Mouse (Mus musculus): ENCODE data around the gene Gm20825. TPM values are rescaled to one million over a fixed set of nuclear protein-coding genes. Genes with fewer than 3 reads are reported as not detected.
"Not testable (repeated sequence)": the region's sequence is repeated elsewhere in the genome, so short reads cannot be mapped to it uniquely, and the experiment has no call there.

The Gm20825 gene
- total RNA-seq (2021) = not detected

DNA sequence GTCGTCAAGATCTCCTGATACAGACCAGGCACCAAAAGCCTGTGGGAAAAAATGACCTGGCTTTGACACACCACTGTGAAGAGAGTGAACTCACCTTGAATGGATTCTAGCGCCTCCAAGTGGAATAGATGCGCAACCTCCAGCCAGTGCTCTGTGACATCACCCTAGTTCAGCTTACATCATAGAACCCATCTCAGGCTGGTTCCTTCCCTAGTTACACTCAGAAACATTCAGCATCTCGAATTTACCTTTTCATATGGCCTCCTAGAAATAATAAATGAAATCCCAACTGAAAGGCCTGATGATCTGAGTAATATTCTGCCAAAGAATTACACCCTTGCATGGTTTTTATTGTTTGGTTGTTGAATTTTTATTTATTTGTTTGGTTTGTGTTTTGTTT is at the start of gene Gm20825:
Gene Gm20825, minus strand, starts transcription at position 101 of the 400 bp plus-strand sequence.
- DNase-seq; intact Hi-C loops (cut with DNase I): not testable (repeated sequence)

Other genes with a start within 250 kb of the Gm20825 start
- not detected for gene Gm29049, start 74.3 kb downstream of the Gm20825 start, total RNA-seq (2021)
- gene Gm20824, start 186.4 kb upstream of the Gm20825 start, total RNA-seq (2021) = not detected

Data from heart, postnatal 36 days (tissue).